Mouse (Mus musculus): Measurements from ENCODE around the gene Ear10.
"Not testable (repeated sequence)": the region's sequence is repeated elsewhere in the genome, so short reads cannot be mapped to it uniquely, and the experiment has no call there.

Gene Ear10

DNA sequence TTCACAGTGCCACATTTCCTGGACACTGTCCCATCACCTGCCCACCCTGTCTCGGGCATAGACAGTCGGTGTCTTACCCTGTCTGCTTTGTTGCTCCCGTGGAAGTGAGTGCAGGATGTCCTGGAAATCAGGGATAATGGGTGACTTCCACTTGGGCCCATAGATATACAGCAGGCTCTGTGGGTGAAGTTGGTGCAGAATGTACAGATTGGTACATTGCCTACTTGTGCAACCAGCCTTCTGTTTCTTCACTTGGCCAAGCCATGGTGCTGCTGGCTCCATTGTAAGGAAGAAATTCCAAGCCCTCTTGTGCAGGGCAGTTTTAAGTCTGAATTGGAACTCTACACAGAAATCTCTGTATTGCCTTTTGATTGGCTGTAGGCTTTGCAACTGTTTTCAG lies at the start of gene Ear10:
TSS of gene Ear10 (minus strand) at position 101 of the 400 bp plus-strand sequence.
- not testable (repeated sequence) for DNase-seq

DNA sequence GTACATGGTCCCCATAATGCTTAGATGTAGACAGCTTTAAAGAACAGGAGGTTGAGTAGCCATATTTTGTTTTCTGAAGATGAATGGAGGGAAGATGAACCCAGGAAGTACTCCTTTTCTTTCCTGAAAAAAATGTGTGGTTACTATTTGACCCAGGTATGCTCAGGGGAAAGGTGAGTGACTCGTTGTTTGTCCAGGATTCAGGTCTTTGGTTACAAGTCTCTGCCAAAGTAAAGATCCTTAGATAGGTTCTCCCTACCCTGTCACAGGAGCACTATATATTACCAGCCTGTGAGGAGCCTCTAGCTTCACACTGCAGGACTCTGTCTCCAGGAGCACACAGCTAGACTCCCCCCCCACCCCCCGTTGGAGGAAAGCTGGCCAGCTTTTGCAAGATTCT lies 33.4 kb upstream of the Ear10 start, which contains the start of gene Ang5:
TSS of gene Ang5 (plus strand) at position 301 of the 400 bp plus-strand sequence.
- DNase-seq, result not testable (repeated sequence)

DNA sequence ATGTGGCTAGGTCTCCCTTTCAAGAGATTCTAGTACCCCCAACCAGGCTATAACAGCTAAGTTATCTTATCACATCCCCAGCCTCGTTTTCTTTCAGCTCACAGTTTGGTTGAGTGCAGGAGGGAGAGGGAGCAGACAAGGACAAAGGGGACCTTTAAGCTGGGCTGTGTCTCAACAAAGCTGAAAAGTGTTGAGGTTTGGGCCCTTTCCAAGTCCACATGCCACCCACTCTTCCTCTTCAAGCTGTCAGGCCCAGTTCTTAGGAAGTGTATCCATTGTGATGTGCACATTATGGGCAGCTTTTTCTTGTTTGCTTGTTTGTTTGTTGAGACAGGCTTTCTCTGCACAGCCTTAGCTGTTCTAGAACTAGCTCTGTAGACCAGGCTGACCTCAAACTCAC lies 31.7 kb upstream of the Ear10 start:
- not testable (repeated sequence) for DNase-seq

DNA sequence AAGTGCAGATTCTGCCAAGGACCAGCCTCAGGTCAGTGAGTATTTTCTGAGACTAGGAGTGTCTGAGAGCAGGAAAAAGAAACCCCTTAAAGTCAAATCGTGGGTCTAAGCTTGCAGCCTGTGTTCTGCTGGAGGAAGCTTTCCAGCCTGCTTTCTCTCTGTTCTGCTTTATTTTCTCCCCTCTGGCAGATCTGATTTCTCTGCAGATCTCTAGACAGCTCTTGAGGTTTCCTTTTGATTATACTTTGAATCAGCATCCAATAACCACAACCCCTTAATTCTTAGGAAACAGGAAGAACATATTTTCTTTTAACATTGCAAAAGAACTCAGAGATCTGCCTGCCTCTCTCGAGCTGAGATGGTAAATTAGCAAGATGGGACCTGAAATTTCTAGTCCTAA lies 30.0 kb upstream of the Ear10 start:
- not testable (repeated sequence) for DNase-seq

DNA sequence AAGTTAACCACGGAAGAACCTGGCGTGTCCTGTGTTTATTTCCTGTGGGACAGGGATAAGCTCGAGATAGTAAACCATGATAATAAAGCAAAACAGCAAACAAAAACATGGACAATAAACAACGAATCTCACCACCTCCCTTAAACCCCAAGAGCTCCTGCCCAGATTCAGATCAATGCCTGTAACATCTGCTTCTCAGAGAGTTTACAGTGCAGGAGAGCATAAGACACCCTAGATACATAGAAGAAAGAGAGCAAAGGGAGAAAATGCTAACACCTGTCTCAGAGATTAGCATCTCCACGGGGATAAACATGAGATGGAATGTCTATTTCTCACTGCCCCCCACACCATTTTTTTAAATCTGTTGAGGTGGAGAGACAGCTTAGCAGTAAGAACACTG lies 10.0 kb upstream of the Ear10 start:
- not testable (repeated sequence) for DNase-seq

DNA sequence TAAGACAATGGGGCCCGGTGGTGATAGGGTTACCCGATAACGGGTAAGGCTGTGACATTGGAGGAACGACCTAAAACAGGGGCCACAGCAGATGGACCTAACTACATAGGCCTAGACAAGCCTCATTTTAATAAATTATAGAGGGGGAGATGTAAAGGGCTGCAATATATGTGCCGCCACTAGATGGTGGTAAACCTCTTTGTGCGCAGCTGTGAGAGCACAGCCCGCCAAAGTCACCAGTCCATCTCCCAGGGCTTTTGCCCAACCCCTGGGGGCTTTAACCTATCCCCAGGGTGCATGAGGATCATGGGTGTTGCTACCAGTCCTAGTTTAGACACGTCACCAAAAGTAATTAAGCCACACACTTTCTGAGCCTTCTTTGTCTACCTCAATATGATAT lies 9.6 kb upstream of the Ear10 start:
- peak; percentile 52 for DNase-seq

DNA sequence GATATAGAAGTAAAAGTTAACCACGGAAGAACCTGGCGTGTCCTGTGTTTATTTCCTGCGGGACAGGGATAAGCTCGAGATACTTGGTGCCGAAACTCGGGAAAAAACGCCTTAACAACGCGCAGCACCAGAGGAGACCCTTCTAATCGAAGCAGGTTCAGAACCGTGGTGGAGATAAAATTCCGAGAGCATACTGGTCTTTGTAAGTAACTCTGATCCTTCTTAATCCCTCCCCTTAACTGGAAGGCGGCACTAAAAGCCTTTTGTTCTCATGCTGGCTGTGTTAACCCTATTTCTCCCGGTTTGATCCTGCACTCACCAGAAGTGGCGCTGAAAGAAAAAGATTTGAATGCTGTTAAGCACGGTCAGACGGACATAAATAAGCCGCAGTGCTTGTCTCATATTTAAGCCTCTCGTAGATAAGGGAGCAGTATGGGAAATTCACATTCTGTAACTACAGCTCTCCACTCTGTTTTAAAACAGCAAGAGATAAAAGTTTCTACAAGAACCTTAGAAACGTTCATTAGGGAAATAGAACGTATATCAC lies 2.1 kb upstream of the Ear10 start:
- not testable (repeated sequence) for DNase-seq

DNA sequence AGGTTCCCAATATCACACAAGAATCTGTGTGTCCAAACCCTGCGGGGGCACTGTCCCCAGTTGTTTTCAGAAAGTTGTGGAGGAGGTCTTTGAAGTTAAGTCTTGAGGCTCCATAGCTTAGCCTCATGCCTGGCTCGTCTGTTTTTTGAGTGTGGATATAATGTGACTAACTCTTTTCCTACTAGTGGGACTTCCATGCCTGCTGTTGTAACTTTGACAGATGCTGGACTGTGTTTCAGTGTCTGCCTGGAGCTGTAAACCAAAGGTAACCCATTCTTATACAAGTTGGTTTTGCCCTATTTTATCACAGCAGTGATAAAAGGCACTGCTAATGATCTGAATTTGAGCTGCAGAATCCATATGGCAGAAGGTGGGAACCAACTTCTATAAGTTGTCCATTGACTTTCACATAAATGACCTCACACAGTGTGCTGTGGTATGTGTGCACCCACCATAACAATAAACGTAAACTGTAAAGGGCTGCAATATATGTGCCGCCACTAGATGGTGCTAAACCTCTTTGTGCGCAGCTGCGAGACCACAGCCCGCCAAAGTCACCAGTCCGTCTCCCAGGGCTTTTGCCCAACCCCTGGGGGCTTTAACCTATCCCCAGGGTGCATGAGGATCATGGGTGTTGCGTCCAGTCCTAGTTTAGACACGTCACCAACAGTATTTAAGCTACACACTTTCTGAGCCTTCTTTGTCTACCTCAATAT lies 1.5 kb upstream of the Ear10 start, which contains the start of gene Gm8113:
TSS of gene Gm8113 (plus strand) at position 703 of the 716 bp plus-strand sequence.
- DNase-seq, result peak; percentile 84

DNA sequence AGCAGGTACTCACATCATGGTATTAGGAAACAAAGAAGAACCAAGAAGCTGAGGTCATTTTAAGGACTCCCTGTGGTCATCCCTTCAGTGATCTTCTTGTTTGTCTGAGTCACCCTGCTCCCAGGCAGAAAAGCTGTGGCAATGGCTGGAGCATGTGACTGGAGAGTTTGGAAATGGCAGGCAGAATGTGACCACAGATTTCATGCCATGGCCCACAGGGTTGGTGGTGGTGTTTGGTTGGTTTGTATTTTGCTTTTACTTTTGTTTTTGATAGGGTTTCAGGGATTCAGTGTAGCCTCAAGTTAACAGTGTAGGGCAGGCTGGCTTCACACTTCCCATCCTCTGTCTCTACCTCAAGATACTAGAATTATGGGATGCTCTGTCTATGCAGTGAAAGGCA lies 5.1 kb downstream of the Ear10 start:
- DNase-seq, result not testable (repeated sequence)

DNA sequence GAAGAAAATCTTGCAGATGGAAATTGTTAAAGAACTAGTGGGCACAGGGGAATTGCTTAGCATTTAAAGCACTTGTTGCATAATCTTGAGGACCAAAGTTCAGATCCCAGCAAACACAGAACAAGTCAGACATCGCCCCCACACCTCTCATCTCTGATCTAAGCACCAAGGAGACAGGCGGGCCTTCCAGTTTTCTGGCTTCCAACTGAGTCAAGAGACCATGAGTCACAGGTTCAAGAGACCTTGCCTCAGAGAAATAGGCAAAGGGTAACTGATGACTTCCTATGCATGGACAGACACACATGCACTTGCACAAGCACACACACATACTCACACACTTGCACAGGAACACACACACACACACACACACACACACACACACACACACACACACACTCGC lies 24.8 kb downstream of the Ear10 start:
- DNase-seq, result not testable (repeated sequence)

DNA sequence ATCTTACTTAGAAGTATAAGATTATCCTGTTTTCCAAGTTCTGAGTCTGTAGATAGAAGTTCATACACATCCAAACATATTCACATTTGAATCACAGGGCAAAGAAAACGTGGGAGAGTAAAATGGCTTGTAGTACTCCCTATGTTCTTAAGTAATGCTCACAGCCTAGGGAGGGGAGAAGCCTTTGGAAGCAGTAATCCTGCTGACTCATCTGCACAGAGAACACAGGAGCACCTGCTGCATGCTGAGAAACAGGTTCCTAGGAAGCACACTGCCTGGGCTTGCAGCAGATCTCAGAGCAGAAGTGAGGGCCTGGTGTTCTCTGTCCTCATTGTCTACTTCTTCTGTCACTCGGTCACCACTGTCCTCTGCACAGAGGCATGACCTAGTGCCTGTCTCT lies 28.0 kb downstream of the Ear10 start:
- DNase-seq, result not testable (repeated sequence)

DNA sequence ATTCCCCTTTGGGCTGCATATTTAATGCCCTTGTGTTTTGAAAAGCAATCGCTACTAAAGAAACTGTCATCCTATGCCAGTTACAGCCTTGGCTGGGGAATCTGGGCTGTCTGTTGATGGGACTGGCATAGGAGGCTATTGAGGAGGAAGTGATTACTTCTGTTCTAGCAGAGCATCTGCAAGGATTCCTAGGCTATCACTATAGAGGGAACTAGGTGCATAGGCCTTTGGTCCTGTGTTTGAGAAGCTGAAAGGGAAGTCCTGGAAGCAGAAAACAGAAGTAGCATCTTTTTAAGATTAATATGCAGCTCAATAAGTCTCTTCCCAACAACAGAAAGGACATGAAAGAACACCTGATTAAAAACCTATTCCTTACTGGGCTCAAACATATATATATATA lies 32.1 kb downstream of the Ear10 start:
- DNase-seq, result not testable (repeated sequence)

DNA sequence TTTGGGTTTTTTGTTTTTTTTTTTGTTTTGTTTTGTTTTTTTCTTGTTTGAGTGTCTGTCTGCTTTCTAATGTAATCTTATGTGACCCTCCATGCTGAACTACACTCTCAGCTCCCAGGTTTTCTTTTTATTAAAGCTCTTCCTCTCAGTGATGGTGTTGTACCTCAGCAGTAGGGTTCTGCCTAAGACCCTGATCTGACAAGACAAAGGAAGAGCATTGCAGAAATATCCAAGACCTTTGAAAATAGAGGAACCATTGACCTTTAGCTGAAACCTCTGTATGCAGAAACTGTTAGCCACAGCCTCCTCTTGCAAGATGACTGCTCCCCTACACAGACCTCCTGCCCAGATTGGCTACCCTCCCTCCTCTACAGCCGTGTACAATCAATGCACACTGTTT lies 37.1 kb downstream of the Ear10 start:
- DNase-seq, result not testable (repeated sequence)

DNA sequence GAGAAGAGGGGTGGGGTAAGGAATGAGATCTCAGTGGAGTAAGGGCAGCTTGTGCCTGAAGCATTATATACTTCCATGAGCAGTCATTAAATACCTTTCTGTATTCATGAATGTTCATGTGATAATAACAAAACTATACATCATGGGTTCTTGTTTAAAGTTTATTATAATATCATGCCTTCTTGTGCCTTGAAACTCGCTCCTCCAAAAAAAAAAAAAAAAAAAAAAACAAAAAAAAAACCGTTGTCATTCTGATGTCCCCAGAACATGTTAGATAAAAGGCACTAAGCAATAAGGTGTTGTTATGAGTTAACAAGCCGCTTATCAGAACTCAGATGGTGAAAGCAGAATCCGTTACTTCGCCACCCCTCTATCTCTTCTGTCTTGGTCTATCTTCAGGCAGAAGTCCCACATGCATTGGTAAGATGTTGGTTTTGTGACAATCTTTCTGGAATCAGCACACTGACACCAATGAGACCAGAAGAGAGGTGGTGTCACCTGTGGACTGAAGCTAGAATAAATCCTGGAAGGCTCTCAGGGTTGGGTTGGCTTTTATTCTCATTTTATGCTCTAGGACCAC lies 43.3 kb downstream of the Ear10 start:
- not testable (repeated sequence) for DNase-seq

DNA sequence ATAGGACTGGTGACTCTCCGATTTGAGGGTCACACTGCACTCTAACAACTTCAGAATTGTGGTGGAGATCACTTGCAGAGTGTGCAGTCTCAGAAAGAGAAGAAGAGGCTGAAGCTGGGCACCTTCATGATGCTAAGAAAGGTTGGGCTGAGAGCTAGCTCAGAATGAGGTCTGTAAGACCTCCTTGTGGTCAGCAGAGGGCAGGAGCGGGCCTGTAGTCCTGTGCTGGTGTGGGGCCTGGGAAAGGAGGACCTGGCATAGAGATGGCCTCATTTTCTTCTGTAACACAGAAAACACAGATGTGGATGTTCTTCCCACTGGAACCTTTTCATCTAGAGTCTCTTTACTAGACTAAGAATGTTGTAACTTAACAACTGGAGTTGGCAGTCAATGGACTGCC lies 45.6 kb downstream of the Ear10 start:
- not testable (repeated sequence) for DNase-seq

DNA sequence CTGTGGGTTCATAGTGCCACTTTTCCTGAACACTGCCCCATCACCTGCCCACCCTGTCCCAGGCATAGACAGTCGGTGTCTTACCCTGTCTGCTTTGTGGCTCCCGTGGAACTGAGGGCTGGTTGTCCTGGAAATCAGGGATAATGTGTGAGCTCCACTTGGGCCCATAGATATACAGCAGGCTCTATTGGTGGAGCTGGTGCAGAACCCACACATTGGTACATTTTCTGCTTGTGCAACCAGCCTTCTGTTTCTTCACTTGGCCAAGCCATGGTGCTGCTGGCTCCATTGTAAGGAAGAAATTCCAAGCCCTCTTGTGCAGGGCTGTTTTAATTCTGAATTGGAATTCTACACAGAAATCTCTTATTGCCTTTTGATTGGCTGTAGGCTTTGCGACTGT lies 47.9 kb downstream of the Ear10 start, which contains the start of gene Ear1:
TSS of gene Ear1 (minus strand) at position 101 of the 400 bp plus-strand sequence.
- DNase-seq, result not testable (repeated sequence)

DNA sequence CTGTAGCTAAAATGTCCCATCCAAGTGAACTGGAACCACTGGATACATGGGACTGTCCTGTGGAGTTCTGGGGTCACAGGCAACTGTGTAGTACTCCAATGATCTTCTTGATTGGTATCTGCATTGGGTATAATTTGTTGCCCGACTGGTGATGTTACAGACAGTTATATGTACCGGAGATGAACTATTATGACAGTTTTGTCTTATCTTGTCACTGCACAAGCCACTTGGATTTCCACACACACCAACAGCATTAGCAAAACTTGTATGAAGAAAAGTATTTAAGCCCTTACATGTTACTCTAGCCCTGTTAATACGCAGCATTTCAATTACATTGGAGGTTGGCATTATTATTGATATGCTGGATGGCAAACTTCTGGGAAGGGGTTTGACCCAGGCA lies 48.5 kb downstream of the Ear10 start:
- not testable (repeated sequence) for DNase-seq

Measured in liver (tissue).